Mouse (Mus musculus) forebrain, embryonic 11.5 days (tissue): ENCODE results near the gene Lrig2. TPM values are rescaled to one million over a fixed set of nuclear protein-coding genes. Genes with fewer than 3 reads are reported as not detected.

Source experiments
- ATAC-seq: fragments of 200-750 bp; cut with Nextera tagmentation; replicated peaks from 2 replicates; pipeline ENCODE4 v1.8.0; 2017; ENCODE audit warnings: moderate TSS enrichment; ENCODE audit not compliant: low FRiP score
- DNase-seq: peaks from one replicate; pipeline ENCODE4 v3.0.0-alpha.2; 2017; ENCODE audit warnings: low spot score
- H3K27ac ChIP-seq: fragments of 300-500 bp; sonication (generic); 2 replicates; pipeline ENCODE4 v1.5.1; 2014; ENCODE audit warnings: low read depth, low read length
- H3K27me3 ChIP-seq: fragments of 300-500 bp; sonication (generic); 2 replicates; pipeline ENCODE4 v1.6.1; 2014; ENCODE audit warnings: mild to moderate bottlenecking, low read length, mixed read lengths; ENCODE audit not compliant: control insufficient read depth, insufficient read depth
- H3K36me3 ChIP-seq: fragments of 300-500 bp; sonication (generic); 2 replicates; pipeline ENCODE4 v1.6.1; 2014; ENCODE audit warnings: mild to moderate bottlenecking, low read length, moderate library complexity, mixed read lengths; ENCODE audit not compliant: control insufficient read depth, insufficient read depth
- H3K4me1 ChIP-seq: fragments of 300-500 bp; sonication (generic); replicated peaks from 2 replicates; pipeline ENCODE4 v1.6.1; 2014; ENCODE audit warnings: low read length, mixed read lengths; ENCODE audit not compliant: control insufficient read depth, insufficient read depth
- H3K4me2 ChIP-seq: fragments of 300-500 bp; sonication (generic); 2 replicates; pipeline ENCODE4 v1.6.1; 2014; ENCODE audit warnings: low read depth, mild to moderate bottlenecking, low read length, moderate library complexity, mixed read lengths; ENCODE audit not compliant: severe bottlenecking
- H3K4me3 ChIP-seq: fragments of 300-500 bp; sonication (generic); 2 replicates; pipeline ENCODE4 v1.5.1; 2014; ENCODE audit warnings: low read depth, low read length
- H3K9ac ChIP-seq: fragments of 300-500 bp; sonication (generic); 2 replicates; pipeline ENCODE4 v1.6.1; 2014; ENCODE audit warnings: low read length
- H3K9me3 ChIP-seq: fragments of 300-500 bp; sonication (generic); 2 replicates; pipeline ENCODE4 v1.6.1; 2016; ENCODE audit warnings: low read length, mixed read lengths; ENCODE audit not compliant: control insufficient read depth
- WGBS: fragments of 180-500 bp; shearing (Covaris S2); extraction: QIAGEN DNeasy Blood & Tissue Kit; methylation state at CpG from one replicate; pipeline ENCODE4 v1.1.7; 2014; 5-methylcytosine and 5-hydroxymethylcytosine counted together
- polyA plus RNA-seq: library from polyadenylated mRNA; unstranded; fragments of >200 nt; fragmentation: Nextera tagmentation; extraction: Ambion mirVana; gene quantifications from 2 replicates; pipeline ENCODE4 v1.2.1, GENCODE M21; 2014

The Lrig2 gene
- polyA plus RNA-seq, 1 experiment from 2014 or later: 23.5 TPM

DNA sequence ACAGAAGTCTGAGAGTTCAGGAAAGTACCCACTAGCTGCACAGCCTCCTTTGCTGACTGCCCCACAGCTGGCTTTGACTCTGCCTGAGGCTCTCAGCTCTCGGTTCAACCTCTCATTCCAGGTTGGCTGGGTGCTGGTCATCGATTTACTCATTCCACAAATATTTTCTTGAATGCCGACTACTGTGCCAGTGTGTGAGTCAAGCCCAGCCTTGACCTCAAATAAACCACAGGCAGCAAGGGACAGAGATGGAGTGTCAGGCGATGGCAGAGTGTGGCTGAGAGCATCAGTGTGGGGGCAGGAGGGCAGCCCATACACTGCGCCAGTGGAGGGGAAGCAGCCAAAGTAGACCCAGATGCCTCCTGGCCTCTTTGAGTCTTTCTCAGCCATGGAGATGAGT, 151.4 kb downstream of the Lrig2 start:
- Histone ChIP-seq H3K4me3 (no peak overlapping the region), H3K27me3 (no peaks in the 10 kb centered on the region), H3K36me3 (no peaks in the 10 kb centered on the region), H3K9me3 (no peaks in the 10 kb centered on the region), H3K4me2 (no peak overlapping the region), H3K9ac (no peak overlapping the region), H3K27ac (no peak overlapping the region), H3K4me1 (no peaks in the 10 kb centered on the region)
- 75% methylated on average over 5 of the region's 5 CpGs for WGBS
- ATAC-seq (no peak), DNase-seq (no peak)

DNA sequence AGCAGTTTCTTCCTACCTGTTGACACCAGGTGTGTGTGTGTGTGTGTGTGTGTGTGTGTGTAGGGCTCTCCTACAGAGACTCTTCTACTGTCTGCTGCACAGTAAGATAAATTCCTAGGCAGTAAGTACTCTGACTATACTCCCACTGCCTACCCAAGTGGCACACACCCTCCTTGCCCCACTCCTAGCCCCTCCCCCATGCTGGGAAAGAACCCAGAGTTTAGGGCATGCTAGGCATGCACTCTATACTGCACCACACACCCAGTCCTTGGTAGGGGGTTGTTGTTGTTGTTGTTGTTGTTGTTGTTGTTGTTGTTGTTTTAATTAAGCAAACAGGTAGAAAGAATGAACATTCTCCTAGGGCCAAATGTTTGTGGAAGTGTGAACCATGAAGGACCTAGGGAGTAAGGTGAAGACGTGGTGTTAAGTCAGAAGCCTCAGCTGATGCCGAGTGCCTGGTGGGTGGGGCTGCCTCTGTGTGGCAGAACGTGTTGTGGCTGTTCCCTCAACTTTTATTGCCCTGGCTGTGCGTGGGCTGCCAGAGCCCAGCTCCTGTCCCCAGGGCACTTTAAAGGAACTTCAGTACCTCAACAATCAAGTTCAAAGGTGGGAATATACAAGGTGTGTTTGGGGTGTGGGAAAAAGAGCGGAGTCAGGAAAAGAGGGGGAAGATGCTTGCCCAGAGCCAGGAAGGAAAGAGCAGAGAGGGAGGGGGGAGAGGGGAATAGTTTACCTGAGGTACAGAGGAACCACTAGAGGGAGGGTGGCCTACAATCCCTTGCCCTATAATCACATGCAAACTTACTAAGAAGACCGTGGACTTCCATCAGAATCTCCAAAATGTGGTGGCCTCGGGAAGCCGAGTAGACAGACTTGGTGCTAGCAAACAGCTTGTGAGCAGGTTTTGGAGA, 152.2 kb downstream of the Lrig2 start:
- H3K27me3 ChIP-seq: no peaks in the 10 kb centered on the region
- no peaks in the 10 kb centered on the region for H3K4me1 ChIP-seq
- H3K4me3 ChIP-seq: no peak overlapping the region
- no peak overlapping the region for H3K27ac ChIP-seq
- 73% methylated on average over 8 of the region's 8 CpGs for WGBS
- no peaks in the 10 kb centered on the region for H3K9me3 ChIP-seq
- H3K9ac ChIP-seq: no peak overlapping the region
- ATAC-seq (no peak), DNase-seq (no peak)
- H3K4me2 ChIP-seq: no peak overlapping the region
- no peaks in the 10 kb centered on the region for H3K36me3 ChIP-seq

GRCm38 (mm10) chr3:104358747-104359146, 153.0 kb downstream of the Lrig2 start:
- ATAC-seq: no peak
- 86% methylated on average over 5 of the region's 5 CpGs for WGBS

GRCm38 (mm10) chr3:104356106-104356505, 155.6 kb downstream of the Lrig2 start:
- no peak overlapping the region for H3K4me2 ChIP-seq
- H3K4me1 ChIP-seq: peaks cover 11% of the 10 kb centered on the region
- ATAC-seq (no peak), DNase-seq (no peak)
- no peak overlapping the region for H3K9ac ChIP-seq
- H3K4me3 ChIP-seq: no peak overlapping the region
- H3K27me3 ChIP-seq: no peaks in the 10 kb centered on the region
- no peaks in the 10 kb centered on the region for H3K36me3 ChIP-seq
- H3K9me3 ChIP-seq: no peaks in the 10 kb centered on the region
- WGBS: 94% methylated on average over 5 of the region's 5 CpGs
- no peak overlapping the region for H3K27ac ChIP-seq

More at GRCm38 (mm10) chr3:104358747-104359146, 153.0 kb downstream of the Lrig2 start:
- H3K4me1 ChIP-seq: no peaks in the 10 kb centered on the region
- H3K4me2 ChIP-seq: no peak overlapping the region
- H3K9ac ChIP-seq: no peak overlapping the region
- no peaks in the 10 kb centered on the region for H3K9me3 ChIP-seq
- no peak overlapping the region for H3K4me3 ChIP-seq
- no peaks in the 10 kb centered on the region for H3K36me3 ChIP-seq
- DNase-seq: no peak
- no peak overlapping the region for H3K27ac ChIP-seq
- no peaks in the 10 kb centered on the region for H3K27me3 ChIP-seq

- H3K9ac ChIP-seq: no peak overlapping the region
- H3K36me3 ChIP-seq: no peaks in the 10 kb centered on the region
- no peak overlapping the region for H3K4me2 ChIP-seq
- H3K27ac ChIP-seq: no peak overlapping the region
- H3K4me1 ChIP-seq: peaks cover 11% of the 10 kb centered on the region
- H3K9me3 ChIP-seq: no peaks in the 10 kb centered on the region
- WGBS: 36% methylated on average over 3 of the region's 3 CpGs
- no peaks in the 10 kb centered on the region for H3K27me3 ChIP-seq
- ATAC-seq (no peak), DNase-seq (no peak)
- no peak overlapping the region for H3K4me3 ChIP-seq
Measured at GRCm38 (mm10) chr3:104353884-104354283, 157.8 kb downstream of the Lrig2 start.

GRCm38 (mm10) chr3:104352358-104353060, 159.2 kb downstream of the Lrig2 start:
- no peaks in the 10 kb centered on the region for H3K9me3 ChIP-seq
- H3K4me1 ChIP-seq: peaks cover 11% of the 10 kb centered on the region
- no peak overlapping the region for H3K4me3 ChIP-seq
- H3K27ac ChIP-seq: 0 out of 2 replicates have a peak overlapping the region, but pooled peaks have one; percentile 3
- no peaks in the 10 kb centered on the region for H3K27me3 ChIP-seq
- 25% methylated on average over 7 of the region's 7 CpGs for WGBS
- H3K36me3 ChIP-seq: no peaks in the 10 kb centered on the region
- 0 out of 2 replicates have a peak overlapping the region, but pooled peaks have one; percentile 3 for H3K4me2 ChIP-seq
- DNase-seq (no peak), ATAC-seq (no peak; the same call in 1 of the 2 replicates)
- H3K9ac ChIP-seq: no peak overlapping the region

GRCm38 (mm10) chr3:104350253-104350945, 161.3 kb downstream of the Lrig2 start:
- peak; percentile 27 for DNase-seq
- no peak for ATAC-seq
- Histone ChIP-seq H3K9ac (no peak overlapping the region), H3K27me3 (no peaks in the 10 kb centered on the region), H3K9me3 (no peaks in the 10 kb centered on the region), H3K4me3 (no peak overlapping the region), H3K4me1 (peaks cover 11% of the 10 kb centered on the region), H3K27ac (no peak overlapping the region), H3K36me3 (no peaks in the 10 kb centered on the region), H3K4me2 (no peak overlapping the region)
- 84% methylated on average over 2 of the region's 2 CpGs for WGBS

- peak; percentile 45 for ATAC-seq
- Histone ChIP-seq H3K4me2 (no peak overlapping the region), H3K36me3 (no peaks in the 10 kb centered on the region), H3K9ac (no peak overlapping the region), H3K27ac (peak overlapping the region; percentile 62; the same call in 1 of the 2 replicates), H3K27me3 (no peaks in the 10 kb centered on the region), H3K4me1 (peaks cover 11% of the 10 kb centered on the region), H3K9me3 (no peaks in the 10 kb centered on the region), H3K4me3 (no peak overlapping the region)
- peak; percentile 50 for DNase-seq
- WGBS: 51% methylated on average over 2 of the region's 2 CpGs
Measured at GRCm38 (mm10) chr3:104349847-104350228, 161.9 kb downstream of the Lrig2 start.
